Mouse (Mus musculus): Measurements from ENCODE around the gene Umps. TPM values are rescaled to one million over a fixed set of nuclear protein-coding genes. Genes with fewer than 3 reads are reported as not detected.

Gene Umps
- 19.6 TPM for polyA plus RNA-seq (2014; fragmentation: Illumina TruSeq; extraction: RNeasy Lipid Tissue Mini Kit (QIAGEN cat#74804); ENCODE audit: low read depth, low replicate concordance)

DNA sequence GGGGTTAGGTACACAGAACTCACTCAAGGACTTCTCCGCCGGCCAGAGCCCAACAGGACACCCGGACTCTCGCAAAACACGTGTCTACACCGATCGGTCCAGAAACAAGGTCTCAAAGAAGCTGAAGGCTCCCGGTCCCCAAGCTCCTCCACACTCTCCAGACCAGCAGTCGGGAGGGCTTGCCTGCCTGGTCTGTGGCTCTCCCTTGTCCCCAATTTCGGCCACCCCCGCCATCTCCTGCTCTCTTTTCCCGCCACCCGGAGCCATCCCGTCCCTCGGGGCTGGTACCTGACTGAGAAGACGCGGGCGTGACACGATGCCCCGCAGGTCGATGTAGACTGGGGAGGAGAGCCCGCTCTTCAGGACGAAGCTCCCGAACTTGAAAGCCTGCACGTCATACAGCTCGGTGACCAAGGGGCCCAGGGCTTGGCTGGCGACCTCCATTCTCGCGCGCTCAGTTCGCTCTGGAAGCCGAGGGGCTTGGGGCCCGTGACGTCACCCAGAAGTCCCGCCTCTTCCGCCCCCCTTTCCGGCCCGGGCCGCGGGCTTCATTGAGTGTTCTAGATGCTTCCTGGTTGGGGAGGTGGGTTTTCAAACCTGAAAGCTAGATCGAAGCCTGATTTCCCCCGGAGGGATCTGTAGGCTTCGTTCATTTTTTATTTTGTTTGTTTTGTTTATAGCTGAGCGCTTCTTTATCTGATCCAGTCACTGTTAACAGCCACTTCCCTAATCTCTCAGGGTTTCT, at the start of gene Umps:
TSS of gene Umps (minus strand) at position 501 of the 745 bp plus-strand sequence.

Other genes with a start within 250 kb of the Umps start
- 0.49 TPM for gene Muc13, start 173.0 kb downstream of the Umps start, polyA plus RNA-seq (2014; fragmentation: Illumina TruSeq; extraction: RNeasy Lipid Tissue Mini Kit (QIAGEN cat#74804); ENCODE audit: low read depth, low replicate concordance)
- 115 TPM for gene Itgb5, start 137.4 kb downstream of the Umps start, polyA plus RNA-seq (2014; fragmentation: Illumina TruSeq; extraction: RNeasy Lipid Tissue Mini Kit (QIAGEN cat#74804); ENCODE audit: low read depth, low replicate concordance)